Comparison of ENCODE assay signal across 12 mouse cellular contexts in genomic region chr1:164859952-164860351, GRCm38 (mm10).
"Had no signal": no experiment of that assay in that cellular context is flagged by ENCODE, and none has a peak within 500 bp of the region (broad histone marks: within the 10 kb centered on the region; RNA-seq: fewer than 3 reads in every experiment).

No protein-coding gene starts in this region.

- H3K4me2 ChIP-seq: limb, embryonic 12.5 days; liver, embryonic 13.5 days; lung, embryonic 15.5 days; stomach, embryonic 15.5 days had no signal

- H3K36me3 ChIP-seq: limb, embryonic 12.5 days; liver, embryonic 13.5 days; lung, embryonic 15.5 days; stomach, embryonic 15.5 days had no signal

- H3K4me1 ChIP-seq: limb, embryonic 12.5 days; liver, embryonic 13.5 days; lung, embryonic 15.5 days; stomach, embryonic 15.5 days had no signal

- H3K27ac ChIP-seq: layer of hippocampus, adult 2 months; limb, embryonic 12.5 days; liver, embryonic 13.5 days; lung, embryonic 15.5 days; stomach, embryonic 15.5 days had no signal

- H3K4me3 ChIP-seq: layer of hippocampus, adult 2 months; limb, embryonic 12.5 days; liver, embryonic 13.5 days; lung, embryonic 15.5 days; stomach, embryonic 15.5 days had no signal

- H3K9me3 ChIP-seq: limb, embryonic 12.5 days; liver, embryonic 13.5 days; lung, embryonic 15.5 days; stomach, embryonic 15.5 days had no signal

- H3K27me3 ChIP-seq: limb, embryonic 12.5 days; liver, embryonic 13.5 days; lung, embryonic 15.5 days; stomach, embryonic 15.5 days had no signal

- H3K9ac ChIP-seq: limb, embryonic 12.5 days; liver, embryonic 13.5 days; liver, postnatal 0 days; lung, embryonic 15.5 days; stomach, embryonic 15.5 days had no signal

- DNase-seq: kidney, adult 11 months; kidney, postnatal 10 days; kidney, postnatal 4 days; liver; liver, embryonic 13.5 days; liver, postnatal 0 days; right cerebral cortex, postnatal 14 days; thymus, postnatal 4 days had no signal

- ATAC-seq: liver, postnatal 0 days had no signal
